Mouse (Mus musculus): ENCODE measurements around the gene Rnf31. TPM values are rescaled to one million over a fixed set of nuclear protein-coding genes. Genes with fewer than 3 reads are reported as not detected.

The Rnf31 gene
- polyA plus RNA-seq, 1 experiment from 2014 or later, result 9.7 TPM

DNA sequence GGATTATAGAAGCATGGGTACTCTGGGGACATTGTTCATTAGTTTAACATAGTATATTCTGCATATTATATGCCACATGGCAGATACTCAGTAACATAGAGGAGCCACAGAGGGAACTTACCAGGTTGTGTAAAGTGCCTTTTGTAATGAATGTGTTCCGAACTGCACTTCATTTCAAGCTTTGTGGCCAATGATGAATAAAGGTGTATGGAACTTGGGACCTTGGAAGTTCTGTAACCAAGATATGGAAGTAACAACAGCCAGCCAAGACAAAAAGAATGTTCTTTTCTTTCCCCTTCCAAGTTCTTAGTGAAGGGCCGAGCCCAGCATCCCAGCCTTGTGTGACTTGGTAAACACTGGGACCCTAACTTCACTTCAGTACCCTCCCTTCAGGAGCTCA, 58.4 kb downstream of the Rnf31 start, which contains the start of gene Tssk4:
Gene Tssk4, plus strand, starts transcription at position 301 of the 400 bp plus-strand sequence.
- ATAC-seq (replicated peaks; ENCODE audit: insufficient number of reproducible peaks, low FRiP score, low TSS enrichment, low read depth) (no peak), DNase-seq (ENCODE audit: low spot score) (no peak)
- Histone ChIP-seq H3K27me3 (ENCODE audit: control insufficient read depth, insufficient read depth, low read length) (no peaks in the 10 kb centered on the region), H3K9me3 (replicated peaks; ENCODE audit: control insufficient read depth, low read length) (no peaks in the 10 kb centered on the region), H3K9ac (replicated peaks; ENCODE audit: low read length) (no peak within 1 kb of the TSS), H3K4me1 (ENCODE audit: control insufficient read depth, insufficient read depth, low read length) (no peaks in the 10 kb centered on the region), H3K4me2 (ENCODE audit: low read depth, low read length) (no peak within 1 kb of the TSS), H3K36me3 (replicated peaks; ENCODE audit: control insufficient read depth, insufficient read depth, low read depth, low read length) (no peaks in the 10 kb centered on the region), H3K4me3 (ENCODE audit: low read depth, low read length) (no peak within 1 kb of the TSS), H3K27ac (replicated peaks; ENCODE audit: low read depth, low read length) (no peak within 1 kb of the TSS)
- 88% methylated on average over 2 of the region's 2 CpGs for WGBS

DNA sequence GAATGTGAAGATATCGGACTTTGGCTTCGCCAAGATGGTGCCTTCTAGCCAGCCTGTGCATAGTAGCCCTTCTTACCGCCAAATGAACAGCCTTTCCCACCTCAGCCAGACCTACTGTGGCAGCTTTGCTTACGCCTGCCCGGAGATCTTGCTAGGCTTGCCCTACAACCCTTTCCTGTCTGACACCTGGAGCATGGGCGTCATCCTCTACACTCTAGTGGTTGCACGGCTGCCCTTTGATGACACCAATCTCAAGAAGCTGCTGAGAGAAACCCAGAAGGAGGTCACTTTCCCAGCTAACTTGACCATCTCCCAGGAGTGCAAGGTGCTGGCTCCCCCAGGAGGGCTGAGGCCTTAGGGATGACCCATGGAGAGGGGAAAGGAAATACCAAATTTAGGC, 60.0 kb downstream of the Rnf31 start:
- H3K4me1 ChIP-seq (ENCODE audit: control insufficient read depth, insufficient read depth, low read length), result no peaks in the 10 kb centered on the region
- no peak overlapping the region for H3K9ac ChIP-seq (replicated peaks; ENCODE audit: low read length)
- no peak overlapping the region for H3K4me3 ChIP-seq (ENCODE audit: low read depth, low read length)
- H3K9me3 ChIP-seq (replicated peaks; ENCODE audit: control insufficient read depth, low read length), result no peaks in the 10 kb centered on the region
- H3K27me3 ChIP-seq (ENCODE audit: control insufficient read depth, insufficient read depth, low read length), result no peaks in the 10 kb centered on the region
- H3K4me2 ChIP-seq (ENCODE audit: low read depth, low read length), result no peak overlapping the region
- ATAC-seq (replicated peaks; ENCODE audit: insufficient number of reproducible peaks, low FRiP score, low TSS enrichment, low read depth) (no peak), DNase-seq (ENCODE audit: low spot score) (no peak)
- WGBS, result 92% methylated on average over 7 of the region's 7 CpGs
- no peaks in the 10 kb centered on the region for H3K36me3 ChIP-seq (replicated peaks; ENCODE audit: control insufficient read depth, insufficient read depth, low read depth, low read length)
- H3K27ac ChIP-seq (replicated peaks; ENCODE audit: low read depth, low read length), result no peak overlapping the region

Other genes with a start within 250 kb of the Rnf31 start
- 49.5 and 58.3 TPM in 2 replicates for gene Dhrs4, start 113.0 kb upstream of the Rnf31 start, polyA plus RNA-seq (2014; fragmentation: Nextera tagmentation; extraction: Ambion mirVana)
- 4.9 TPM in 2 replicates for gene Carmil3, start 101.1 kb upstream of the Rnf31 start, polyA plus RNA-seq (2014; fragmentation: Nextera tagmentation; extraction: Ambion mirVana)
- gene Cpne6, start 81.3 kb upstream of the Rnf31 start, polyA plus RNA-seq (2014; fragmentation: Nextera tagmentation; extraction: Ambion mirVana), result 0.24 and 0.29 TPM in 2 replicates
- gene Nrl, start 66.7 kb upstream of the Rnf31 start, polyA plus RNA-seq (2014; fragmentation: Nextera tagmentation; extraction: Ambion mirVana), result not detected in 2 replicates
- 12.7 and 14.6 TPM in 2 replicates for gene Pck2, start 51.4 kb upstream of the Rnf31 start, polyA plus RNA-seq (2014; fragmentation: Nextera tagmentation; extraction: Ambion mirVana)
- 69.7 and 76.6 TPM in 2 replicates for gene Dcaf11, start 31.7 kb upstream of the Rnf31 start, polyA plus RNA-seq (2014; fragmentation: Nextera tagmentation; extraction: Ambion mirVana)
- gene A730061H03Rik, start 31.3 kb upstream of the Rnf31 start, polyA plus RNA-seq (2014; fragmentation: Nextera tagmentation; extraction: Ambion mirVana), result not detected in 2 replicates
- 3.6 and 5.9 TPM in 2 replicates for gene Fitm1, start 16.1 kb upstream of the Rnf31 start, polyA plus RNA-seq (2014; fragmentation: Nextera tagmentation; extraction: Ambion mirVana)
- 136 and 139 TPM in 2 replicates for gene Psme1, start 13.6 kb upstream of the Rnf31 start, polyA plus RNA-seq (2014; fragmentation: Nextera tagmentation; extraction: Ambion mirVana)
- 3.8 and 5.3 TPM in 2 replicates for gene Emc9, start 6.4 kb upstream of the Rnf31 start, polyA plus RNA-seq (2014; fragmentation: Nextera tagmentation; extraction: Ambion mirVana)
- gene Psme2, start 595 bp upstream of the Rnf31 start, polyA plus RNA-seq (2014; fragmentation: Nextera tagmentation; extraction: Ambion mirVana), result 237 and 259 TPM in 2 replicates
- 4.9 and 5.2 TPM in 2 replicates for gene Irf9, start 11.9 kb downstream of the Rnf31 start, polyA plus RNA-seq (2014; fragmentation: Nextera tagmentation; extraction: Ambion mirVana)
- 3.8 and 4.2 TPM in 2 replicates for gene Rec8, start 26.3 kb downstream of the Rnf31 start, polyA plus RNA-seq (2014; fragmentation: Nextera tagmentation; extraction: Ambion mirVana)
- 85.0 and 86.9 TPM in 2 replicates for gene Ipo4, start 44.2 kb downstream of the Rnf31 start, polyA plus RNA-seq (2014; fragmentation: Nextera tagmentation; extraction: Ambion mirVana)
- gene Gm49378, start 46.2 kb downstream of the Rnf31 start, polyA plus RNA-seq (2014; fragmentation: Nextera tagmentation; extraction: Ambion mirVana), result 2.6 and 3.5 TPM in 2 replicates
- gene Tm9sf1, start 52.1 kb downstream of the Rnf31 start, polyA plus RNA-seq (2014; fragmentation: Nextera tagmentation; extraction: Ambion mirVana), result 68.4 and 70.2 TPM in 2 replicates
- gene Tssk4, start 58.5 kb downstream of the Rnf31 start, polyA plus RNA-seq (2014; fragmentation: Nextera tagmentation; extraction: Ambion mirVana), result 0.38 and 0.84 TPM in 2 replicates
- 62.5 and 63.6 TPM in 2 replicates for gene Mdp1, start 68.8 kb downstream of the Rnf31 start, polyA plus RNA-seq (2014; fragmentation: Nextera tagmentation; extraction: Ambion mirVana)
- gene Gmpr2, start 80.2 kb downstream of the Rnf31 start, polyA plus RNA-seq (2014; fragmentation: Nextera tagmentation; extraction: Ambion mirVana), result 60.7 and 67.7 TPM in 2 replicates
- gene Nedd8, start 80.4 kb downstream of the Rnf31 start, polyA plus RNA-seq (2014; fragmentation: Nextera tagmentation; extraction: Ambion mirVana), result 622 and 636 TPM in 2 replicates
- gene Tinf2, start 90.1 kb downstream of the Rnf31 start, polyA plus RNA-seq (2014; fragmentation: Nextera tagmentation; extraction: Ambion mirVana), result 61.3 and 67.7 TPM in 2 replicates
- gene Tgm1, start 122.2 kb downstream of the Rnf31 start, polyA plus RNA-seq (2014; fragmentation: Nextera tagmentation; extraction: Ambion mirVana), result 1.1 and 1.5 TPM in 2 replicates
- gene Rabggta, start 130.6 kb downstream of the Rnf31 start, polyA plus RNA-seq (2014; fragmentation: Nextera tagmentation; extraction: Ambion mirVana), result 19.9 and 21.5 TPM in 2 replicates
- 75.9 and 84.8 TPM in 2 replicates for gene Dhrs1, start 154.0 kb downstream of the Rnf31 start, polyA plus RNA-seq (2014; fragmentation: Nextera tagmentation; extraction: Ambion mirVana)
- gene Nop9, start 154.0 kb downstream of the Rnf31 start, polyA plus RNA-seq (2014; fragmentation: Nextera tagmentation; extraction: Ambion mirVana), result 53.8 and 59.4 TPM in 2 replicates
- gene Cideb, start 166.8 kb downstream of the Rnf31 start, polyA plus RNA-seq (2014; fragmentation: Nextera tagmentation; extraction: Ambion mirVana), result 0.18 and 0.35 TPM in 2 replicates
- gene Ltb4r2, start 169.7 kb downstream of the Rnf31 start, polyA plus RNA-seq (2014; fragmentation: Nextera tagmentation; extraction: Ambion mirVana), result 0.31 and 0.34 TPM in 2 replicates
- gene Ltb4r1, start 174.3 kb downstream of the Rnf31 start, polyA plus RNA-seq (2014; fragmentation: Nextera tagmentation; extraction: Ambion mirVana), result not detected in 2 replicates
- 10.6 and 13.0 TPM in 2 replicates for gene Adcy4, start 192.4 kb downstream of the Rnf31 start, polyA plus RNA-seq (2014; fragmentation: Nextera tagmentation; extraction: Ambion mirVana)
- gene Ripk3, start 197.2 kb downstream of the Rnf31 start, polyA plus RNA-seq (2014; fragmentation: Nextera tagmentation; extraction: Ambion mirVana), result 33.7 and 38.8 TPM in 2 replicates
- gene Nfatc4, start 231.4 kb downstream of the Rnf31 start, polyA plus RNA-seq (2014; fragmentation: Nextera tagmentation; extraction: Ambion mirVana), result 53.7 and 61.6 TPM in 2 replicates

Measured in embryonic facial prominence, embryonic 11.5 days (tissue).